Mouse (Mus musculus): ENCODE measurements around the gene Cers3.

DNA sequence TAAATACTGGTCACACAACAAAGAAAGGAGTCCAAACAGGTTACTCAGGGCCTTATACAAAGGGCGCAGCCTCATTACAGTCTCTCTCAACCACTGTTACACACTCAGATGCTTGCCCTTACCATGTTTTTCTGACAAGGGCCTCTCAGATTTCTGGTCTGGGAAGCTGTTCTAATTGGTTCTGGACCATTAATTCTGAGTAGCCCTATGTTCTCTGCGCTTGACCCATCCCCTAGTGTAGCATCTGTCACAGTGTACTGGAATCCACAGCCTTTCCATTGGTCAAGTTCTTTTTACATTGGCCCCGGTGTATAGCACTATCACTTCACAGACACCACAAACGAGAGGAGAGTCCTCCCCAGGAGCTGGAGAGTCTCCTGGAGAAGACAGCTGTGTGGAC, 18.8 kb upstream of the Cers3 start:
- TF ChIP-seq CTCF (IDR thresholded peaks at IDR 0.05; ENCODE audit: insufficient read depth, low read depth, low read length) (no peak), POLR2A (IDR thresholded peaks at IDR 0.05; ENCODE audit: insufficient read depth, low read depth, low read length) (no peak)
